Mouse (Mus musculus) 3134 (cell line): ENCODE measurements at regions not wholly inside any gene's neighbourhood (a gene's known extent, or its start where the extent isn't known, plus 50 kb on each side); places are given as distances from the start of the nearest gene placed in this dataset.

ENCODE experiments used
- DNase-seq: peaks from one replicate; pipeline ENCODE4 v3.0.0-alpha.2; 2011; ENCODE audit warnings: low spot score; ENCODE audit not compliant: insufficient read length; ENCODE audit errors: extremely low read depth

DNA sequence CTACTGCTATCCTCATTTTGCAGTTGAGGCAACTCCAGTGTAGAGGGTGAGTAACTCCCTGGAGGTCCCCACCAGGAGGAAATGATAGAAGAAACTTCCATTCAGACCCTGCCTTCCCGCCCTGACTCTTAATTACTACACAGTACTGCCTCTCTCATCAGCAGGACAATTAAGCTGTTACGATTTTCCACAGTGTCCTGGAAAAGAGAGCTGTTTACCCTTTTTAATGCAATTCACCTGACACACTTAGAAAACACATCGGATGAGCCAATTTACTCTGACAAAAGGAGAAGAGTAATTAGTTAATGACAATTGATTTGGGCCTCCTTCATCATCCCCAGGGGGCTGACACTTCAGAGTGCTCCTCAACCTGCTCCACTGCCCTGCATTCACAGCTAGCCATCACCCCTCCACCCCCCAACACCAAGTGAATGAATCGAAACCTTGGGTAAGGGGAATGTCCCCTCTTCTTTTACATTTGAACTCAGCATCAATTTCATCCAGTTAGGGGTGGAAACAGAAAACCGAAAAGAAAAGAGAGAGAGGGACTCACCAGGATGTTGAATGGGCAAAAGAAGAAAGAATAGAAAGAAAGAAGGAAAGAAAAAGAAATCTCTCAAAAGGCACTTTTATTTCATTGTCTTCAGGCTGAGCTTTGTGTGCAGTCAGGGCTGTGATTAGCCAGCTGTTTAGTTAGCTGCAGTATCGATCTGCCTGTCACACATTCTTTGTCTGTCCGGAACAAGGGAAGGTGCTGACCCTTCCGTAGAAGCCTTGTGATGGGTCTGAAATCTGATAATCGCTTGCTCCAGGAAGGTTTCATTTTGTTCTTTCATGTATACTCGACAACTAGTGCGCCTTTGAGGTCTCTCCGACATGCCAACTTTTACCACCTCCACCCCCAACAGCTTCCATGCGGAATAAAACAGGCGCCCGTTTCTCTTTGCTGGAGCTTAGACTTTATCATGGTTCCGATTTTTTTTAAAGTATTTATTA is 482.6 kb upstream of the Tenm4 start:
- DNase-seq, result no peak

DNA sequence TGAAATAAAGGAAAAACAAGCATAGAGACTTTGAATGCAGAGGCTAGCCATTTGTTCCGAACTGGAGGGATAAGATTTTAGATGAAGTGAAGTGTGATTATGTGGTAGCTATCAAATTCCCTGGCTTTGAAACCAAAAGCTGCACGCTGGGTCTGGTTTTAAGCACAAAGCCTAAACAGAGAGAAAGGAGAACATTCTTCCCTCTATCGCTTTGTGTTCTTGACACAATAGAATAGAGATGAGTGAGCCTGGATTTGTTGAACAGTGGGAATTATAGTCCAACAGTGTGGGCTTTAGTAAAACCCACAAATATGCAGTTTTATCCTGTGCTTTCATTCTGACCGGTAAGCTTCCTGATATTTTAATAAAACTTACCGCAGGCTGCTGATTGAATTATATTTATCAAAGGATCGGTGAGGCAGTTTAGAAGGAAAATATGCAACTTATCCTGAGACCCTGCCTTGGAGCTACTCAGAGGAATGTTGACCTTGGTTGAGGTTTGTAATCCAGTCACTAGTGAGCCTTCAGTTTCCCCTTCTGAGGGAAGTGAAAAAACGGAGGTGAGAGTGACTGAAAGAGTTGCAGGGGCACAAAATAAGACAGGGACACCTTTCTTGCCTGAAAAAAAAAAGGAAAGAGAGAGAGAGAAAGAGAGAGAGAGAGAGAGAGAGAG is 481.7 kb upstream of the Tenm4 start:
- no peak for DNase-seq

GRCm38 (mm10) chr7:95699506-95699905 is 471.5 kb upstream of the Tenm4 start:
- DNase-seq, result no peak

DNA sequence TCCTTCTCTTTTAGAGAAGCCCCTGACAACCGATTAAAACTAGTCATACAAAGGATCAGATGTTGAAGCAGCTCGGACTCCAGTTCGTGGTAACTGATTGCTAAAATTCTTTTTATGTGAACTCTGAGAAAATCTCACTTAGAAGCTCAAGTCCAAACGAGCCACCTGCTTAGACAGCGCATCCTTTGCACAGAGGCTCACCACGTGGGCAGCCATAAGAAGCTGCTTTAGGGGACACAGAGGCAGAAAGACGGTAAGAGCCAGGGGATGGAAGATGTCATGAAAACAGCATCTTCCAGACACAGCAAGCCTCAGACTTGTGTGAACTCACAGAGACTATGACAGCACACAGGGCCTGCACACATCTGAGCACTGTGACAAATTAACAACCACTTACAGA is 461.0 kb upstream of the Tenm4 start:
- DNase-seq, result no peak

GRCm38 (mm10) chr7:95720083-95720482 is 451.0 kb upstream of the Tenm4 start:
- DNase-seq, result no peak

DNA sequence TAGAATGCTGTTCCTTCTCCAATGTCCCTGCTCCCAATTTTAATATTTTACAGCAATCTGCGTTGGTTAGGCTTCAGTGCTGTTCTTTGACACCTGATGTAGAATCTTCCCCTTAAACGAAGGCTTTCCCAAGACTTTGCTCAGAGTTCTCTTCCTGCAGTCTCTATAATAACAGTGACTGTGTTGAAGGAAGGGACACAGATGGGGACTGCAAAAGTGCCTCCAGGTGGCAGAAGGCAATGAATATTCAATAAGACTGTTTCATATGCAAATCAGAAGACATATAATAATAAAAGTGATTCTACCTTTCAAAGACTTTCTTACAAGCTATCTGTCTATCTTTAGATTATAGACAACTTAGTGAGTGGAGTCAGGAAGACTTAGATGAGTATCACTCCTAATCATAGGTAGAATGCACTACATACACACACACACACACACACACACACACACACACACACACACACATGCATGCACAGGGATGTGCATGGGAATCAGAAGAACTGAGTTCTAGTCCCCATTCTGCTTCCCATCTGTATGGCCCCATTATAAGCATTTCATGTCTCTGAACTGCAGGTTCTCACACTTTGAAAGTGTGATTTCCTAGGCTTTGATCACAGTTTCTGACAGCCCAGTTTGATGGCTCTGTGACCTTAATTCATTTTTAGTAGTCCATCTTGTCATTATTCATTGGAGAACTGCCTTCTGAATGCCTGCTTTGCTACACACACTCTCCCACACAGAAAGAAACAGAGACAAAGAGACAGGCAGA is 445.1 kb upstream of the Tenm4 start:
- no peak for DNase-seq

- DNase-seq, result no peak
These were observed 437.2 kb upstream of the Tenm4 start for GRCm38 (mm10) chr7:95733807-95734206.

GRCm38 (mm10) chr7:95734587-95734986 is 436.5 kb upstream of the Tenm4 start:
- DNase-seq, result no peak

- DNase-seq, result no peak
These were observed 434.3 kb upstream of the Tenm4 start for GRCm38 (mm10) chr7:95736716-95737115.

- no peak for DNase-seq
These were observed 432.3 kb upstream of the Tenm4 start for GRCm38 (mm10) chr7:95738725-95739245.

- DNase-seq, result no peak
These were observed 431.3 kb upstream of the Tenm4 start for GRCm38 (mm10) chr7:95739779-95740178.

DNA sequence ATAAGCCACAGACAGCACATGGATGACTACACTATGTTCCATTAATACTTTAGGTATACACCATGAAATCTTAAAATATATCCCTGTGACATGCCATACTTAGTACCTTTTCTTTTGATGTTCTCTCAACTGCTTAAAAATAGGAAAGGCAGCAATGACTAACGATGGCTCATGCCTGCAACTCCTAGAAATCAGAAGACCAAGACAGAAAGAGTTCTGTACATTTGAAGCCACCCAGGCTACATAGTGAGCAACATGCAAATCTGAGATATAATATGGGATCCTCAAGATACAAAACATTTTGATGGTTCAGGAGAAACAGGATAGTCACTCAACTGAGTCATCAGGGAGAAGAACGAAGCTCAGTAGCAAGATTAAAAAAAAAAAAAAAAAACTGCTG is 412.7 kb upstream of the Tenm4 start:
- no peak for DNase-seq

DNA sequence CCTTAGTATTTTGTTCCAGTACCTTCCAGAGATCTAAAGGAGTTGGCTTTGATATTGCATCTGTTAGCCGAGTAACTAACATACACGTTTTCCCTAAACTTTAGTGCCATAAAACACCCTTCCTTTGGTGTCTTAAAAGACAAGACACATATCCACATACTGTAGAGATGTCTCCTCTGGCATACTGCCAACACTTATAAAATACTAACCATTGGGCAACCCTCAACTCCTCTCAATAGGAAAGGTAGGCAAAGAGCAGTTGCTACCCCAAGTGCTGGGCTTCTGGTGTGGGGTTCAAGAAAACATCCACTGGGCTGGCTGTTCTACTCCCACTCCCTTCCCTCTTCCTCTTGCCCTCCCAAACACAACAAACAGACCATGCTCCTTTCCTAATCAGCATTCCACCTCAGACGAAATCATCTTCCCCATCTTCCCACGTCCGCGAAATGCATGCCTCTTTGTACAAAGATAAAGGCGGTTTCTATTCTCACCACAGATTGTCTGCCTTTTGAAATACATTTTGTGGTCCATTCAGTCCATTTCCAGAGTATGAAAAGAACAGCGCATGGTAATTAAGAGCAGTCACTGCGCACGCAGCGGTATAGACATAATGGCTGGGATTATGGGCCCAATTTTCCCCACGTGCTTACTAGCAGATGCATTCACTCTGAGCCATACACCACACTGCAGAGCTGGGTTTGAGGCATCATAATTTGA is 409.9 kb upstream of the Tenm4 start:
- DNase-seq, result no peak

- DNase-seq, result no peak
These were observed 404.5 kb upstream of the Tenm4 start for GRCm38 (mm10) chr7:95766356-95767150.

- no peak for DNase-seq
These were observed 386.5 kb upstream of the Tenm4 start for GRCm38 (mm10) chr7:95784523-95784922.

DNA sequence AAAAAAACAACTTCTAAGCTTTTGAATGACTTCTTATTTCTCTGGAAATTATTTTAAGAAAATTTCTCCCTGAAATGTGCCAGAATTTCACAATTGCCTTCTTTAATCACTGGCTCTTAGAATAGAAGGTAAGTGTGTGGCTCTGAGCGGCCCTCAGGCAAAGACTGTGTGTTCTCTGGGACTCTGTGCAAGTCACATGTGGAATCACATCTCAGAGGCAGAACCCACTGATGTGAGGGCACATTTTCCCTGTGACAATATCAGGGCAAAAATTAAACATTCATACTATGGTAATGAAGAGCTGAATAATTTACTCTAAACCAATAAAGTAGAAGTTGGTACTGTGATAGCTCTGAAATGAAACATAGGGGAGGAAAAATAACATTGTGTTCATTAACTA is 383.5 kb upstream of the Tenm4 start:
- no peak for DNase-seq

DNA sequence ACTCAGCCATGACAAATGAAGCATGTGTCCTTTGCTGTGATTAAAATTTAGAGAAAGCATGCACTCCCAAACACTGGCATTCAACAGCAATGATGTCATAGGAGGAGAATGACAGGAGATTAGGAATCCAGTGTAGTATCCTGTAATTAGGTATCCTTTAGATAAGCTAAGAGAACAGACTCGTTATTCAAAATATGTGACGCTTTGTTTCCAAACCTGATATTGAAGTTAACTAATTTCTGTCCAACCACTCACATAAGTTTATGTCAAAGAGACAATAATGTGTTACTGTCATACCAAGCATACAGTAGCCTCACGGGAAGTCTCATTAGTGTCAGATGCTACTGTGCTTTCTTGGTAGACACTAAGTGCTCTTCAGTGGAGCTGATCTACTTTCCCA is 383.1 kb upstream of the Tenm4 start:
- no peak for DNase-seq

DNA sequence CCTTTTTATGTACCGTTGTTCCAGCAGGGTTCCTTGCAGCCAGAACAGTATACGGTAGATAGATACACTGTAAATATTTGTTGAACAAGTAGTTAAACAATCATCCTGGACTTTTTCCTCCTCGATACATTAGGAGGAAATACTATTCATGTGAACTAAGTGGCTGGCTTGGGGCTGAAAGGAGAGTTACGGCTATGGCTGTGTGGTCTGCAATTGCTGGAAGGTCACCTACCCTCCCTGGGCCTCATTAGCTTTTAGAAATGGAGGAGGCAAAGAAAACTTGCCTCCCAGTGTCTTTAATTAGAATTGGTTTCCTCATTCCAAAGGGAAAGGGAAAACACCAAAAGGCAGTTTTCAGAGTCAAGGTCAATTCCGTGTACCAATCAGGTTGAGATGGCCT is 381.6 kb upstream of the Tenm4 start:
- DNase-seq, result no peak

GRCm38 (mm10) chr7:95799022-95799421 is 372.0 kb upstream of the Tenm4 start:
- no peak for DNase-seq

- DNase-seq, result no peak
These were observed 361.4 kb upstream of the Tenm4 start for GRCm38 (mm10) chr7:95809626-95810025.
